Mouse (Mus musculus) ovary, postnatal 36 days (tissue): ENCODE data around the gene Dppa1.
A peak's percentile ranks its signal among the peaks of the same experiment; 100 is the strongest.
"Not testable (repeated sequence)": the region's sequence is repeated elsewhere in the genome, so short reads cannot be mapped to it uniquely, and the experiment has no call there.

ENCODE experiments used
- DNase-seq: peaks from one replicate; pipeline ENCODE4 v3.0.0; 2022; ENCODE audit warnings: low spot score, mixed read lengths

Gene Dppa1

DNA sequence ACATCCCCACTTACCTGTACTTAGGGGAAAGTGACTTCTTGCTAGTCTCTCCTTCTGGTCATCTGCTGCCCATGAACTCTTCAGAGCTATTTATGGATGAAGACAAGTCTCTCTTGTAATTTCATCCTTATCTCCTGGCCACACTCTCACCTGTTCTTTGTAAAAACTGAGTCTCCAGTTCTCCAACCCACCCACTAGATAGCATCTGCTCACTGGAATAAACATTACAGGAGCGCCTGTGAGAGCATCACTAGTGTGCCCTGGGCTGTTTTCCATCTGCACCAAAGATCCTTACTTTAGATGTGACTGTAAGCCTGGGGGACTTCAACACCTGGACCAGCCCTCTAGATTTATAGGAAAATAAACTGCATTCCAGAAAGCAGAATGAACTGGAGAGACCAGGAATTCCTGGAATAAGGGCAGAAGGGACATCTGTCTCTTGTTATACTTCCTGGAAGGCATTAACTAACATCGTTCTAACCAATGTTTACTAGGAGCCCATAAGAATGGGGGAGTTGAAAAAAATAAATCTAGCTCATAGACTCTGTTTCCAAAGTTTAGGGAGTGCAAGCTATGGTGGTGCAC, at the start of gene Dppa1:
Gene Dppa1 (minus strand): TSS at position 51 of the 585 bp plus-strand sequence.
- no peak for DNase-seq

DNA sequence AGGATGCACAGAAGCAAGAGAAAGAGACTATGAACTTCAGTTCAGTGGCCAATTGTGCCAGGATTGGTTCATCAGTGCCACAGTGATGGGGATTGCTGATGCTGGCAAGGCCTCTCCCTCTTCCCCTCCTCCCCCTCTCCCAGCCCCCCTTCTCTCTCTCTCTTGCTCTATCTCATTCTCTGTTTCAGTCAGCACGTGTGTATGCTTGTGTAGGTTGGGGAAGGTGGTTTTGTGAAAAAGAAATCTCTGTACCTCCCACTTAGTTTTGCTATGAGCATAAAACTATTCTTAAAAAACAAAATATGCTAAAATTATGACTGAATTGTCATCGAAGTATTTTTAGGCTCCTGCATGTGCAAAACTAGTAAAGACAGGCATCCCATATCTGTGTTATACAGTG, 38.9 kb upstream of the Dppa1 start:
- no peak for DNase-seq

DNA sequence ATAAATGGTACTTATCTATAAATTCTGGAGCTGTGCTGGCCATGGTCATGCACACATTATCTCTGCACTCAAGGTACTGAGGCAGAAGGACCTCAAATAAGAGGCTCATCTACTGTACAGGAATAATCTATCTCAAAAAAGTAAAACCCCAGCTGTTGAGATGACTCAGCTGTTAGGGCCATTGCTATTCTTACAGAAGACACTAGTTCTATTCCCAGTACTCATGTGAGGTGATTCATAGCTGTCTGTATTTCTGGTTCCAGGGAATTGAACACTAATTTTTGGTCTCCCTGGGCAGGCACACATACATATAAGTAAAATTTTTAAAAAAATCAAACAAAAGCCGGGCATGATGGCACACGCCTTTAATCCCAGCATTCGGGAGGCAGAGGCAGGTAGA, 38.0 kb upstream of the Dppa1 start:
- DNase-seq: no peak

DNA sequence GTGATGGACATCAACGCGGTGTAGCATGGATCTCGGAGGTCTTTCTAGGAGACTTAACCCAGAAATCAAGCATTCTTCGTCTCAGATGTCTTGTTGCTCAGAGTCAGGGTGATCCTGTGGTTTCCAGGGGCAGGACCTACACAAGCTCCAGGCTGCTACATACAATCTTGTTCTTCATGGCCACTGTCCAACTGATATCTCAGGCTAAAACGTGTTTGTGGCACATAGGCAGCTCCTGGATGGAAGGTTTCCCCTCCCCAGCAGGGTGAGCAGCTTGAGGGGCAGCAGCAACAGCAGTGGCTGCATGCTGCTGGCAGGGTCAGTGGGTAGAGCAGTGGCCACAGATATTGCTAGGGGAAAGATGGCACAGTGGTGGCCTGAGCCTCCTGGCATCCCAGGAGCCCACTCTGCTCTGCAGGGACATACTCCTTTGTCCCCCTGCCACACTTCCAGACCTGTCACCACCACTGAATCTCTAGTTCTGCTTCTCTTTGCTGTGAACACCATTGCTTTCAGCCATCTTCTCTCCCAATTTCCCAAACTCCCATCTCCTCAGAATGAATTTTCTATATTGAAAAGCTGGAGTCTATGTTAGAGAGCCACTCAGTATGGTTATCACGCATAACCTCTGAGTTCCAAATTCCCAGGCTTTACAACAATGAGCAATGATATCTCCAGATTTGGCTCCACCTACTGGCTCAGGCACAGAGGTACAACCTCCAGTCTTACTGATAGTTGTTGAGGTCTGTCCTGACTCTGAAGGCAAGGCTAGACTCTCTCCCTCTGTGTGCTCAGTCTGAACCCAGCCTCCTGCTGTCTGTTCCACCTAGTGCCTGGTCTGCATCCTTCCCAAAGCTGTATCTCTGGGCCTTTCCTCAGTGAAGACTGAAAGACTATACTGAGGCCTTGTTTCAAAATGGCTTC, 36.8 kb upstream of the Dppa1 start:
- DNase-seq: no peak

DNA sequence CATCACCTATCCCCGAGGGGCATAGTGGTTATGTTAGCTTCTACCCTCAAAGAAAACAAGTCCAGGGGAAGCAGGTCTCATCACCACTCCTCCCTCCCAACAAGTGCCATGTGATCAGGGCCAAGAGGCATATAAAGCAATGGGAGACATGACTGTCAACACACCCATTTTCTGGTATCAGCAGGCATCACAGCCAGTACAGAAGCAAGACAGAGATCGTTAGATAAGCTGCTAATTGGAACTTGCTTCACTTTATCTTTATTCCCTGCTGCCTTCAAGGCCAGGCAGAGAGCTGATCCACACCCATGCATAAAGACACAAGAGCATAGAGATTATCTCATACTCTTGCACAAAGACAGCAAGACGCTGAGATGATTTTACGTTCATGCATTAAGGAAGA, 34.2 kb upstream of the Dppa1 start:
- DNase-seq: no peak

DNA sequence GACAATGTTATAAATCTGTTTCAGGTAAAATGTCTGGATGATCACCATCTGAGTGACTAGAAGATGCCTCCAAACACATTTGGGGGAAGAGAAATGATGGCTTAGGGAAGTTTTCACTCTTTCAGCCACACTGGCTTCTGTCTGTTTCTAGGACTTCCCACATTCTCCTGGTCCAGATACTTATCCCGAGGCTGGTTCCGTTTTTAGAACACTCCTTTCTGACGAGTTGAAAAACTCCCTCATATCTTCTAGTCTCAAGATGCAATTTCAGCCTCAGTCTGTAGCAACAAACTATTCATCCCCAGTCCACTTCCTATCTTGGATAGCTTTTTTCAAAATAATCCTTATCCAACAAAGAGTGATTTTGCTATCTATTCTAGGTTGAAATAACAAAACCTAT, 23.4 kb upstream of the Dppa1 start:
- DNase-seq: no peak

DNA sequence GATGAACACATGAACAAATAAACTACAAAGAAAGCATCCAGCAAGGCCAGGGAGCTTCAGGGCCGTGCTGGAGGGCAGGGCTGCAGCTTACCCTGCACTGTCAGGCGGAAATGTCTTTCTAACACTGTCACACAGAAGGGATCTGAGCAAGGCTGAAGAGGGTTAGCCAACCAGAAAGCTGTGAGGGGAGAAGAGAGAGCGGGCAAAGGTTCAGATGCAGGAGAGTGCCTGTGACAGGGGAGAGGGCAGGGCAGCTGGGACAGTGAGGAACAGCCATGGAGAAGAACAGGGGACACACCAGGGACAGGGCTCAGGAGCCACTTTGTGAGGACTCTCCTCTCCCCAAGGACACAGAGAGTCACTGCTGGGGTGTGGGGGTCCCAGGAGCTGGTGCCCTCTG, 20.6 kb upstream of the Dppa1 start:
- not testable (repeated sequence) for DNase-seq

DNA sequence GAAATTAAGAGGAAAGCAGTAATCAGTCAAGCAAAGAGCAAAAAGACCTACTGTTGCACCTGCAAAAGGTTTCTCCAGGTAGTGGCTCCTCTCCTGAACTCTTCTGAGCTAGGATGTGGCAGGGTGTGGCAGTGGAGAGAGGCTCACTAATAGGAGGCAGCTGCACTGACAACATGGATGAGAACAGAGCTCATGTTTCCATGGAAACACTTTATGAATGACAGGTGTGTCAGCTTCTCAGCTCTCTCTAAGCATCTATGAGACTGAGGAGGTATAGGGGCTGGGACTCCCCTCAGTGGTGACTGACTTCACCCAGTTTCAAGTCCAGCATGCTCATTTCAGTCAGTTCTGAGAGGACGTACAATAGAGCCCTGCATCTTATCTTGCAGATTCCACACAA, 15.8 kb upstream of the Dppa1 start:
- DNase-seq: no peak

DNA sequence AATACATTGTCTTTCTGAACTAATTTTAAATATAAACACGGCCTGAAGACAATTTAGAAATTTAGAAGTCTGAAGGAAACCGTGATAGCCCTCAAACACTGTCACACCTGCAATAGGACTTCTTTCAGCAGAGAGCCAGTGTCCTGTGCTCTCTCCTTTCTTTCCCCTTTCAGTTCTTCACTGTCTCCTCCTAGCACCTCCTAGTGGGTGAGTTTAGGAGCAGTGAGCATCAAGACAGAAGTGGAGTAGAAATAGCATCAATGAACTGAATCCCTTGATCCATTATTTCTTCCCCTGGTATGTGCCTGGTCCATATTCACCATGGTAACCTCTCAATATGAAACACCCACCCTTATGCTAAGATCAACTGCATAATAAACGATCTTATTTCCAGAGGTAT, 7.5 kb upstream of the Dppa1 start:
- DNase-seq: no peak

DNA sequence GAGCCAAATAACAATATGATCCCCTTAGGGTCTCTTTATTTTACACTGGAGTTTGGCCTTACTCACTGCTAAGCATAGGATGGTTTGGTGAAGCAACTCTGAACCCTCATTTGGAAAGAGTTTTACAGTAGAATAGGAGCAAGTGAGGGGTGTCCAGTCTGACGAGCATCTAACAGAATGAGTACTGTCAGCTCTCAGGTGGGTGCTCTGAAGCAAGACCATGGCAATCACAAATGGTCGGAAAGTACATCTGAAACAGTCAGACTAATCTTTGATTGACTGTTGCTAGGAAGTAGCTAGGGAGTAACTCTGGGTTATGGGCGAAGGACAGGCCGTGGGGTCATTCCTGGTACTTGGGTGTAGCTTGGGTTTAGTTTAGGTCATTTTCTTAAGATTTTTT, 6.5 kb upstream of the Dppa1 start:
- DNase-seq: not testable (repeated sequence)

DNA sequence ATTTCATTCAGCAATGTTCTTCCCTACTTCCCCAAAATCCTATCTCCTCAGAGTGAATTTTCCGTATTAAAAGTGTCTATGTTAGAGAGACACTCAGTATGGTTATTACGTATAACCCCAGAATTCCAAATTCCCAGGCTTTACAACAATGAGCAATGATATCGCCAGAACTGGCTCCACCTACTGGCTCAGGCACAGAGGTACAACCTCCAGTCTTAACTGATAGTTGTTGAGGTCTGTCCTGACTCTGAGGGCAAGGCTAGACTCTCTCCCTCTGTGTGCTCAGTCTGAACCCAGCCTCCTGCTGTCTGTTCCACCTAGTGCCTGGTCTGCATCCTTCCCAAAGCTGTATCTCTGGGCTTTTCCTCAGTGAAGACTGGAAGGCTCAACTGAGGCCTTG, 2.6 kb upstream of the Dppa1 start:
- DNase-seq: peak; percentile 43

DNA sequence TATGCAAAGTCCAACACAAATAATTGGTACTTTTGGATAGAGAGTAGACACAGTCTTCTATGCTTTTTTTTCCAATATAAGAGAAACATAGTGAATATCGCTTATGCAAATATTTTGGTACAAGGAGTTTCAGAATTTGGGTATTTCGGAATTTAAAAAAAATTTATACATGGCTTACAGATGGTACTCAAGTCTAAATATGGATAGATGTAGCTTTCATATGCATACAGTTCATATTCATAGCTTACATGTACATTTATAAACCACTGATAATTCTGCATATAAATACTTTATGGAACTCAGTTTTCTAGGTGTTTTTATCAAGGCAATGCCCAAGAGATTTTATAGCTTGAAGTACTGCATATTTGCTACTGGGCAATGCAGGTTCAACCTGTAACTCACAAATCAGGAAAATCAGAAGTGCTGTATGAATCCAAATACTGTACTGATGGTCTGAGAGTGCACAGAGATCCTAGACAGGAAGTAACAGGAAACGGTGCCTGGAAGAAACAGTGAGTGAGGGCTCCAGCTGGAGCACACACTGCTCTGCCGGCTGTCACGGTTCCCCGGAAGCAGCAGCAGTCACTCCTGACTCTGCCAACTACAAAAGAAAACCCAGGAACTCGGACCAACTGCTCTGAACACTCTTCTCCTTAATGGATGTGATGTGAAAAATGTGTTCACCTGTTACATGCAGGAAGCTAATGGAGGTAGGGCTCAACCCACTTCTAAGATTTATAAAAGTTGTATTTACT, 8.5 kb downstream of the Dppa1 start:
- DNase-seq: no peak

DNA sequence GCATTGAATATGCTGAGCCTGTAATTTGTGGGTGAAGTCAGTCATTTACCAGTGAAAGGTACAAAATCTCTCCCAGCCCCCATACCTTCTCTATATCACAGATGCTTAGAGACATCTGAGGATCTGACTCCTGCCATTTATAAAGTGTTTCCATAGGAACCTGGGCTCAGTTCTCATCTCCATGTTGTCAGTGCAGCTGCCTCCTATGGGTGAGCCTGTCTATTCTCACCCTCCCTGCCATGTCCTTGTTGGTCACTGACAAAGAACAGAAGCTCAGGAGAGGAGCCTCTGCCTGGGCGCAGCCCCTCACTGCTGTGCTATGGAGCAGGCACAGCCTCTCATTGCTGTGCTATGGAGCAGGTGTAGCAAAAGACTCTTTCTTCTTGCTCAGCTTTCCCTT, 9.1 kb downstream of the Dppa1 start:
- no peak for DNase-seq

DNA sequence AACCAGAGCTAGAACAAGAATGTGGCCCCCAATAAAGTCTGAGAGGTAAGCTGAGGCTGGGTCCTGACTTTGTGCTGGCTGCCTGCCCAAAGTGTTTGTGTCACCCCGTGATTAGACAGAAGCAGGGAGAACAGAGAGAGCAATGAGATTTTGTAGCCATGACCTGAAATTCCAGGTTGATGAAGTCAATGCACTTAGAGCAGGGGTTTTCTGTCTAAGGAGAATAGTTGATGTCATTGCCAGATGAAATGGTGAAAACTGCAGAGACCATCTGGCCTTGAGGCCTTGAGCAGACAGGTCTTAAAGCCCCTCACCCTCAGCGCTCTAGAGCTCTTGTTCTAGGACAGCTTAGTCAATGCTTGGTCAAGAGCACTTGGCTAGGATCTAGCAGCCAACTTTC, 36.6 kb downstream of the Dppa1 start:
- no peak for DNase-seq

DNA sequence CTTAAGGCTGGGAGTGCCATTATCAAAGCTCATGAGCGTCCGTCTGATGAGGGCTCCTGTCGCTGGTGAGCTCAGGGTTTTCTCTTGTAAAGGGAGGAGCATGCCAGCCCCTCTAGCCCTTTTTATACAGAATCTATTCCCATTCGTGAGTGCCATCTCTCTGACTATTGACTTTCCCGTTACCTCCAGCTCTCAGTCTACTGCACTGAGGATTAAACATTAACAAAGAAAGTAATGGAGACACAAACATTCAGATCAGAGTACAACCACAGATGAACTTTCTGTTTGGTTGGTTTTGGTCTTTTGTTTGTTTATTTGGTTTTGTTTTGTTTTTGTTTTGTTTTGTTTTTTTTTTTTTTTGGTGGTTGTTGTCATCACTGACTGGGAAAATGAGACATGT, 46.3 kb downstream of the Dppa1 start:
- DNase-seq: no peak

DNA sequence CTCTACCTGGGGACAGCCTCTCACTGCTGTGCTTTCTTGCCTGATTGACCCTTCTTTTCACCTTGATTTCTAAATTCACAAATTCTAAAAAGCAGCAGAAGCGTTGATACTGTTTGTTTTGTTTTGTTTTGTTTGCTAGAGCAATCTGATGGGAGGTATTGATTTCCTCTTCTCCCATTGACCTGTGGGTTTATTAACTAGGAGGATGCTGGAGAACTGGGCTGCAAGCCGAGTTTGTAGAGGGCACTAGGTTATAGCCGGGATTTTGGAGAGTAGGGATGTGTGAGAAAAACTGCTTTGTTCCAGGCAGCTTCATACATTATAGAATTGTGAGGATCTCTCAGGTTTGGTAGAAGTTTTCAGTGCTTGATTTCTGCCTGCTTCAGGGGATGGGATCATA, 48.6 kb downstream of the Dppa1 start:
- no peak for DNase-seq

DNA sequence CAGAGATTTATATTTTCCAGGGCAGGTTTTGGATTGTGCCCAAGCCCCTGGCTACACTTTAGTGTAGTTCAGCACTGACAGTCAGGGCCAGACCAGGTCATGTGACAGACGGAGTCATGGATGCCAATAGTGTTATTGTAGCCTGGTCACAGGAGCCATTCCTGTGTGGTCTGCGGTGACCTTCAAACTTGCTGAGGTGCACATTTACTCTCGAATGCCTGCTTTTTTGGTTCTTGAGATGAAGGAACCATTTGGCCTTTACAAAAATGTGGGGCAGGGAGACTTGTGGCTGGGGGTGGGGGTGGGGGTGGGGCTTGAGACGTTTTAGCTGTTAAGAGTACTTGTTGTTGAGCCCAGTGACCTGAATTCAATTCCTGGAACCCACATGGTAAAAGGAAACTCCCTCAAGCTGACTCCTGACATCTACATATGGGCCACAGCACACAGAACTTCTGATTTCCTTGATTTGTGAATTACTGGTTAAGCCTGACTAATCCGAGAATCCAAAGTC, 50.2 kb downstream of the Dppa1 start:
- DNase-seq: peak; percentile 16

DNA sequence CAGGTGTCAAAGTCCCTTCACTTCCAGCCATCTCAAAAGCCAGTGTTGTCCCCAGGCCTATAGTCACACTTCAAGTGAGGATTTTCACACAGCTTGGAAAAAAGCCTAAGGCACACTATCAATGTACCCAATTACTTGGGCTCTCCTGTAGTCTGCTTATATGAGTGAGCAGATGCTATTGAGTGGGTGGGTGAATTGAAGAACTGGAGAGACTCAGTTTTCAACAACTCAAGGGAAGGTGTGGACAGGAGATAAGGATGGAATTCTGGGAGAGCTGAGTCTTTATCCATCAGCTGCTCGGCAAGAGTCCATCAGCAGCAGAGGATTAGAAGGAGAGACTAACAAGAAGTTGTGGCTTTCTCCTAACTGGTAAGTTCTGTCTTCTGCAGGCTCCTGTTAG, 57.7 kb downstream of the Dppa1 start, which contains the start of gene BC053393:
Gene BC053393 (plus strand): TSS at position 210 of the 400 bp plus-strand sequence.
- no peak for DNase-seq

DNA sequence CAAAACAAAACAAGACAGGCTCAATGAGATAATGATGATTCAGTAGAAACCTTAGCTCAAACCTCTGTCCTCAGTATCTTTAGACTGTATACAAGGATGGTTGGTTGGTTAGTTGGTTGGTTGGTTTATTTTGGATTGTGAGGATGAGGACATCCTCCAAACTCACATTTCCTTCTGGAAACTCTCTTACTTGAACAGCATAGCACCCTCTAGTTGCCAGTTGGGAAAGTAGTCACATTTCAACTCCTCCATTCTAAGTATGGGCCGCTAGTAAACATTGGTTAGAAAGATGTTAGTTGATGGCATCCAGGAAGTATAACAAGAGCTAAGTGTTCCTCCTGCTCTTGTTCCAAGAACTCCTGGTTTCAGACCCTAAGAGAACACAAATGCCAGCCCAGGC, 60.0 kb downstream of the Dppa1 start:
- no peak for DNase-seq

DNA sequence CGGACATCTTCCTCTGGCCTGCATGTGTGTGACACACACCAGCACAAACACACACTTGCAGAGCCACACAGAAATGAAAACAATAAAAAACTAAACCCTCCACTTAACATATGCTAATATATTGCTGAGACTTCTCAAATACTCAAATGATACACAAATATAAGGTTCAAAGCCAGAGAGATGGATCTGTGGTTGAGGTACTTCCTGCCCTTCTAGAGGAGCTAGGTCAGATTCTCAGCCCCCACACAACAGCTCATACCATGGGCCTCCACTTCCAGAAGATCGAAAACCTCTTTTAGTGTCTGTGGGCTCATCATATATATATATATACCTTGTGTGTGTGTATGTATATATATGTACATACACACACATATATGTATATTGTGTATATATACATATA, 63.1 kb downstream of the Dppa1 start:
- DNase-seq: no peak

DNA sequence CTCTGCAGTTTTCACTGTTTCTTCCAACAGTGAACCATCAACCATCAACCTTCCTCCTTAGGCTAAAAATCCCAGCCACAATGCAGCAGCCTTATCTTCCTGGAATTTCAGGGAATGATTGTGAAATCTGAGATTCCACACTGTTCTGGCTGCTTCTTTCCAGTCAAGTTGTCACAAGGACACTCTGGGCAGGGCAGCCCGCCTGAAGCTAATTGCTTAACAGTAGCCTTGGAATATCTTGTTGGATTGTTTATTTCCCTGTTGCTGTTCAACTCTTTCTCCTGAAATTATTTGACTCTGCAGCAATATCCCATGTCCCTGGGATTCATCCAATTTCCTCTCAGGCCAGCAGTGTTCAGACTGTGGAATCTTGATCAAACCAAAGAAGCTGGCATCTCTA, 64.4 kb downstream of the Dppa1 start:
- DNase-seq: peak; percentile 47

DNA sequence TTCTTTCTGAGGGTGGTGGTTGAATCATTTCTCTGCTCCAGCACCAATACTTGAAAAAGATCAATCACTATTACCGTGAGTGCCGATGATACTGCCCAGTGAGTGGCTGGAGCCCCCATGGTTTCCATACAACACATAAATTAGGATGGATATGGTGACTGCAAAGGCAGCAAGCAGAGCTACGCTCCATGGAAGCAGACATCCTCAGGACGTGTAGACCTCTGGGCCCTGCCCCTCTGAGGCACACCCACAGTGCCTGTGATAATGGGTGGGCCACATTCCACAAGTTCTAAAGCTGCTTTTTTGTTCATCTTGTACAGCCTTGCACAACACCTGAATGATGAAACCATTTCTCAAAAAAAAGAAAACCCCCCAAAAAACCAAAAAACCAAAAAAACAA, 68.0 kb downstream of the Dppa1 start:
- DNase-seq: no peak
